11 mouse cellular contexts compared by ENCODE assay signal in genomic region chr1:91742914-91743313, GRCm38 (mm10). TPM values are rescaled to one million over a fixed set of nuclear protein-coding genes. Genes with fewer than 3 reads are reported as not detected.
DNase-seq lines count a peak whose midpoint lies in the region.
"Had no signal": no experiment of that assay in that cellular context is flagged by ENCODE, and none has a peak within 500 bp of the region (broad histone marks: within the 10 kb centered on the region; RNA-seq: fewer than 3 reads in every experiment).

No protein-coding gene starts in this region.

- intact Hi-C loops in left cerebral cortex, postnatal 4 days (cut with DNase I): no loop called here

- peak; percentile 52 for DNase-seq in heart, postnatal 4 days
- no peak for DNase-seq in heart, adult 9 months (ENCODE audit: low spot score in 2 of 2)
- peak; percentile 55 for DNase-seq in testis, postnatal 10 days (ENCODE audit: low spot score)
- no peak for DNase-seq in testis, postnatal 14 days (ENCODE audit: low spot score)
- peak; percentile 52 for DNase-seq in adipocyte (ENCODE audit: low spot score)
- peak; percentile 36 to 41 for DNase-seq in lung, postnatal 4 days
- DNase-seq in left cerebral cortex, postnatal 4 days: no peak
- no peak for DNase-seq in left cerebral cortex, adult 18-20 months (ENCODE audit: low spot score in 2 of 2)
- DNase-seq: cerebellum, adult 18-20 months had no signal

RNA-seq across cellular contexts. Expression of gene Twist2, which starts 58.3 kb away (rescaled TPM):
- 1 to 10 TPM; 3.7 to 4.1 TPM for total RNA-seq in heart, postnatal 4 days (2021)
- total RNA-seq in left cerebral cortex, postnatal 4 days (2021): 1 to 10 TPM in 1 of 2 experiments, under 1 TPM in 1; 0.52 to 1.1 TPM
- total RNA-seq in left cerebral cortex, adult 18-20 months (2021): 1 to 10 TPM; 1.1 to 1.8 TPM
- total RNA-seq: granulocyte monocyte progenitor cell, adult 5-6 weeks; monocyte, adult 5-6 weeks had no signal

Comparison
In these comparisons a context has a peak if more than half of its experiments do, and no peak if none do; other contexts are left out.
1. DNase-seq: peak in heart, postnatal 4 days (single experiment), testis, postnatal 10 days (single experiment), adipocyte (single experiment) and lung, postnatal 4 days (2 of 2); none in heart, adult 9 months (0 of 2), testis, postnatal 14 days (single experiment), left cerebral cortex, postnatal 4 days (single experiment) and left cerebral cortex, adult 18-20 months (0 of 2).